Mouse (Mus musculus) ovary, adult 2 months (tissue): Measurements from ENCODE around the gene Slc25a13. TPM values are rescaled to one million over a fixed set of nuclear protein-coding genes. Genes with fewer than 3 reads are reported as not detected.

Source experiments
- polyA plus RNA-seq: library from polyadenylated mRNA; depleted of rRNA; stranded (reverse); fragments of >200 nt; gene quantifications from 2 replicates; pipeline ENCODE4 v1.2.3, GENCODE M21; 2012; rRNA removed

Slc25a13 gene
- 4.8 and 8.0 TPM in 2 replicates for polyA plus RNA-seq

DNA sequence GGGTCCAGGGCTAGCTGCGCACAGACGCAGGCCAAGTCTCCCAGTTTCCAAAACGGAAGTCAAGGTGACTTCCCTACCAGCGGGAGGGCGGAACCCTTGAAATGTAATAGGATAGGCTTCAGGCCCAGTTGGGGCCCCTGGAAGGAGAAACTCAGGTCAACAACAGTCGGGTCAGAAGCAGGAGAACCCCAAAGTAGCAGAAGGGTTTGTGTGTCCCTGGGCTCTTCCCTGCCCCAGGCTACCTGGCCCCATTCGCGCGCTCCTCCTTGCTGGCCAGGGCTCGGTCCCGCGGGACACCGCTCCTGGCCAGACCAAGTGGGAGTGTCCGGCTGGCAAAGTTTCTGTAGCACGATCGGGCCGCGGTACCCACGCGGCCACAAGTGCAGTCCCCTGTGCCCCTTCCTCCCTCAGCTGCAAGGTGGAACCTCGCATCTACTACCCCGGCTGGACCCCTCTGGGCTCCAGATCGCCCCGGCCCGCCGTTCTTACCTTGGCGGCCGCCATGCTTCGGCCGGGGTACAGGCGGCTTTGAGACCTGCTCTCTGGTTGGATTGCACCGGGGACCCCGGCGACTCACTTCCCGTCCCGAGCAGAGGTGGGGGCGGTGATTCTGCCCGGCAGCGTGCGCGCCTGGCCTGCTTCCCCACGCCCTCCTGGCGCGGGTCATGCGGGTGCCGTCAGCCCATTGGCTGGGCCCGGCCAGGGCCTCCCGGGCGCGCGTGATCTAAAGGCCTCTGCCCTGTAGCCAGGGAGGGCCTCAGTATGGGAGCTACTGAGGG lies at the start of gene Slc25a13:
Slc25a13 (minus strand) TSS at position 667 of the 779 bp plus-strand sequence.

